Mouse (Mus musculus): ENCODE data around the gene A930002H24Rik.

DNA sequence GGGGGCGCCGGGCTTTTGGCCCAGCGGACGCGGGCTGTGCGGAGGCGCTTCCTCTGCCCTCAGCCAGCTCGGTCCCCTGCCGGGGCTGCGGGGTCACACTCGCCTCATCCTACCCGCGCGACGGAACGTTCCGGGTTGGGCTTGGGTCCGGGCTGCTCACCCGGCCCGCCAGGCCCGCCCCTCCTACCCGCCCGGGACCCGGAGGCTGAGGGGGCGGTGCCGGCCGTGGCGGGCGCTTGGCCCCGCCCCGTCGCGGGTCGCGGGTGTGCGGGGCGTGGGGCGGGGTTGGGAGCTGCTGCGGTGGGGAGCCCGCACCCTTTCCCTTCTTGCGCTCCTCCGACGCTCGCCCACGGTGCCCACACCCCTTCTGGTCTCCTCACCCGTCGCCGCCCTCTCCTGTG lies 580 bp upstream of the A930002H24Rik start:
- no peak for TF ChIP-seq CTCF (IDR thresholded peaks at IDR 0.05; ENCODE audit: extremely low read depth, insufficient read length, insufficient replicate concordance, low read depth, low read length)
- no peak for TF ChIP-seq POLR2A (IDR thresholded peaks at IDR 0.05; ENCODE audit: low read depth, low read length)
